Mouse (Mus musculus) NIH3T3 (cell line): ENCODE data around the gene Katnb1.
A peak's percentile ranks its signal among the peaks of the same experiment; 100 is the strongest.

Experiments
- DNase-seq: peaks from one replicate; pipeline ENCODE4 v3.0.0-alpha.2; 2012; ENCODE audit warnings: low read depth

The Katnb1 gene

GRCm38 (mm10) chr8:95141026-95141425 is 60.0 kb downstream of the Katnb1 start:
- no peak for DNase-seq

DNA sequence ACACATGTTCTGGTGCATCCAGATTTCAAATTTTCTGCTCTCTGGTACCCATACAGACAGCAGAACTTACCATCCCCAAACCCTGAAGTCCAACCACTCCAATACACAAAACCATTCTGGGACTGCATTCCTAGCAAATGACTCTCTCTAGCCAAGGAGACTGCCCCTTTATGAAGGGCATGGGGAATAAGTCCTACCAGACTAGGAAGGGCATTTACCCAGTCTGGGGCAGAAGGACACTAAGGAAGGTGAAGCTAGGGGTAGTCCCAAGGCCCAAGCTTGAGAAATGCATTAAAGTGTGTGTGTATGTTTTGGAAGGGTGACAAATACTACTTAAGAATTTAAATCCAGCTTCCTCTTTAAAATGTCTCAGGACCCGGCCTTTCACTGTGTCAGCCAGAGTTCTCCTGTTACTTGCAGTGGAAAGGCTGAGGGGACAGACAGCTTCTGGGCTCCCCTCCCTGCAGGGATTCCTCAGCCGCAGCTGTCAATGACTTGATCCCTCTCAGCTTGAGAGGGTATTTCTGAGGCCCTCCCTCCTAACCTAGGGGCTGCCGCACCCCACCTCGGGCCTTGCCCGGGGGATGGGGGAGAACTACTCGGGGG is 60.6 kb downstream of the Katnb1 start:
- DNase-seq: peak; percentile 53

- DNase-seq: peak; percentile 88
Observed at GRCm38 (mm10) chr8:95142075-95142831, 61.3 kb downstream of the Katnb1 start.

- DNase-seq: peak; percentile 72
Observed at GRCm38 (mm10) chr8:95142985-95143804, 62.2 kb downstream of the Katnb1 start.

DNA sequence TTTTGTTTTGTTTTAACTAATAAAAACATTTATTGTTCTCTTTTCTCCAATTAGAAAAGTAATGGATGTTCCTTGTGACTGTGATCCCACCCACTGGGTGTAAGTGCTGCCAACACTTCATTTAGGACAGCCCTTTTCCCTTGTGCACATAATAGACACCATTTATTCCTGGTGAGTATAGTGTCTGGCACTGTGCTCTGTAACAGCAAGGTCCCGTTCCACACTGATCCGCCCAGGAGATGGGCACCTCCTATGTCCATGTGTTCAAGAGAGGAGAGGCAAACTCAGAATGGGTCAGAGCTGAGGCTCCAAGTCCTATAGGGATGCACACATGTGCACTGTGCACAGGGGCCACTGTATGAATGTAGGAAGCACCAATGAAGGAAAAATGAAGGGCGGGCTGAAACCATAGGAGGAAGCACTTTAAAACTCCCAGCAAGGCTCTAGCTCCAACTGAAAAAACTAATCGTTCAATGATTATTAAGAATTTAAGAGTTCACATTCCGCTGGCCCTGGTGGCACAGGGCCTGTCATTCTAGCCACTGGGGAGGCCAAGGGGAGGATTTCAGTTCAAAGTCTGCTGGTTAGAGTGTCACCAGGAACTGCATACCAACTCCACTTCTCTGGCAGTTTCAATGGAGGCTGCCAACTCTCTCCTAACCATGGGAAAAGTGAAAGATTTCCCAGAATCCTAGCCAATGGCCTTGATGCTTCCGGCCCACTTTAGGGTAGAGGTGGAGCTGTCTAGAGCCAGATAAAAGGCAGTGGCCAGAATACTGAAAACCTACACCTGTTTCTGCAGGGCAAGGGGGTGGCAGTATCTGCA is 63.0 kb downstream of the Katnb1 start:
- DNase-seq: no peak

GRCm38 (mm10) chr8:95144631-95145015 is 63.6 kb downstream of the Katnb1 start:
- DNase-seq: no peak

- no peak for DNase-seq
Observed at GRCm38 (mm10) chr8:95146044-95146745, 65.2 kb downstream of the Katnb1 start.

DNA sequence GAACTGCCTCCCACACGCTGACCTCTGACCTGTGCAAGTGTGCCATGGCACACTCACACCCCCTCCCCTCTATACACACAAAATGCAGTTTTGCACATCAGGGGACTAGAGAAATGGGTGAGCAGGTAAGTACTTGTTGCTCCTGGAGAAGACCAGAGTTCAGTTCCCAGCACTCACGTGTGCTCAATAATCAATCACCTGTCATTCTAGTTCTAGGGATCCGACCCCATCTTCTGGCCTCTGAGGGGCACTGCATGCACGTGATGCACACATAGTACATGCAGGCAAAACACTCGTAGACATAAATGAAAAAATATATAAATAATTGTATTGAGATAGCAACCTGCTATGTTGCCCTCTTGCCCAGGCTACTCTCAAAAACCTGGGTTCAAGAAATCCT is 65.9 kb downstream of the Katnb1 start:
- DNase-seq: no peak

DNA sequence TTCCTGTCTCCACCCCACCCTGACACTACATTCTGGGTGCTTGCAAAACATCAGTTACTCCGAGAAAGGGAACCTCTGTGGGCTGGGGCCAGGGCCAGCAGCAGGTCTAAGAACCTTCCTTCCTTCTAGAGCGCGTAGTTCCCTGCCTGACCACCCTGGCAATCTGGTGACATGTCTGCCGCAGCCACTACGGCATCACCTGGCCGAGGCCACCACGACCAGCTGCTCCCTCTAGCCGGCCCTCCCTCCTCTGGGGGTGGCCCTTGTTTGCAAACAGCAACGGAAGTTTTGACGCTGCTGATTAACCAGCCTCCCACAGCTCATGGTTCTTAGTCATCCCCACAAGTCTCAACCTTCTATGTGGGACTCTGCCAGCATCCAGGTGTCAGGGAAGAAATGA is 68.4 kb downstream of the Katnb1 start:
- DNase-seq: no peak

GRCm38 (mm10) chr8:95150608-95151007 is 69.6 kb downstream of the Katnb1 start:
- DNase-seq: no peak
